Mouse (Mus musculus): ENCODE data around the gene Vil1.
A peak's percentile ranks its signal among the peaks of the same experiment; 100 is the strongest.
"Not testable (repeated sequence)": the region's sequence is repeated elsewhere in the genome, so short reads cannot be mapped to it uniquely, and the experiment has no call there.

Vil1 gene

GRCm38 (mm10) chr1:74387386-74387988 is 21.7 kb upstream of the Vil1 start:
- ATAC-seq (ENCODE audit: low TSS enrichment): no peak

GRCm38 (mm10) chr1:74388398-74388920 is 20.7 kb upstream of the Vil1 start:
- ATAC-seq (ENCODE audit: low TSS enrichment): no peak

DNA sequence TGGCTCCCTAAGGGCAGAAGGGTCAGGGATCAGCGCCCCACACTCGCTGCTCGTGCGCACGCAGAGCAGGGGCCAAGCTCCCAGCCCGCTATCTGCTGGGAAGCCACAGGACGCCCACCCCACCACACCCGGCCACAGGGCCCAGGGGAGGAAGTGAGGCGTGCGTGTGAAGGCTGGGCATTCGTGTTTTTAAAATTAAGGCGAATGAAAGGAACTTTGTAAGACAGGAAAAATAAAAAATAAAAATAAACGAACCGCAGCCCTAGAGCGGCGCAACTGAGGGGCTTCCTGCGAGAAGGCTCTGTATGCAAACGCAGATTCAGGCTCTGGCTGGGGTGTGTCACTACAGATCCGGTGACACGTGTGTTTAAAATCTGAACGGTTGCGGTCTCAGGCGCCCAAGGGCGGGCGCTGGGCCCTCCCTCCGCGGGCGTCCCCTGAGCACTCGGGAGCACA is 19.3 kb upstream of the Vil1 start:
- no peak for ATAC-seq (ENCODE audit: low TSS enrichment)

DNA sequence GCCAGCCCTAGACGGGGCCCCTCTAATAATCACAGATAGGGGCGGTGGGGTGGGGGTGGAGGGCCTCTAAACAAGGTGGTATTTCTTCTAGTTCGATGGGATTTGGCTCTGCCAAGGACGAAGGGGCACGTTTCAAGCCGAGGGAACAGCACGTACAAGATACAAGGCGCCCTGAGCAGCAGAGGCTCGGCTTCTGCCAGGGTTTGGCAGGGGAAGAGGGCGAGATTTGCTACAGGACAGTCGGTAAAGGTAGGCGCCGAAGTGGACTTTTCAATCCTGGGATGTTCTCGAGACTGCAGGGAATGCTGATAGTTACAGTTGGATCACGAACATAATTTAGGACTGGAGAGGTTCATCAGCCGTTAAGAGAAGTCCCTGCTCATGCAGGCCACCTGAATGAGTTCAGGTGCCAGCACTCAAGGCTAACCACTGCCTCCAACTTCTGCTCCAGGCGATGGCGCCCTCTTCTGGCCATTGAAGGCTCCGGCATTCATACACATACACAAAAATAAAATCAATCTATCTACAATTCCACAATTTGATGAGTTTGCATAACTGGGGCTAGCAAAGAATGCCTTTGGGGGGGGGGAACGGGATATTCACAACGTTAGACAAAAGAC is 18.8 kb upstream of the Vil1 start:
- ATAC-seq (ENCODE audit: low TSS enrichment): no peak

GRCm38 (mm10) chr1:74390924-74391748 is 18.0 kb upstream of the Vil1 start, which contains the start of gene Ctdsp1:
Gene Ctdsp1 (plus strand): TSS chr1:74391509.
- ATAC-seq (ENCODE audit: low TSS enrichment): peak; percentile 61

GRCm38 (mm10) chr1:74391844-74392441 is 17.2 kb upstream of the Vil1 start:
- no peak for ATAC-seq (ENCODE audit: low TSS enrichment)

- no peak for ATAC-seq (ENCODE audit: low TSS enrichment)
These were observed 16.7 kb upstream of the Vil1 start for GRCm38 (mm10) chr1:74392446-74392994.

GRCm38 (mm10) chr1:74393010-74393409 is 16.2 kb upstream of the Vil1 start:
- ATAC-seq (ENCODE audit: low TSS enrichment): no peak

- no peak for ATAC-seq (ENCODE audit: low TSS enrichment)
These were observed 15.5 kb upstream of the Vil1 start for GRCm38 (mm10) chr1:74393697-74394096.

DNA sequence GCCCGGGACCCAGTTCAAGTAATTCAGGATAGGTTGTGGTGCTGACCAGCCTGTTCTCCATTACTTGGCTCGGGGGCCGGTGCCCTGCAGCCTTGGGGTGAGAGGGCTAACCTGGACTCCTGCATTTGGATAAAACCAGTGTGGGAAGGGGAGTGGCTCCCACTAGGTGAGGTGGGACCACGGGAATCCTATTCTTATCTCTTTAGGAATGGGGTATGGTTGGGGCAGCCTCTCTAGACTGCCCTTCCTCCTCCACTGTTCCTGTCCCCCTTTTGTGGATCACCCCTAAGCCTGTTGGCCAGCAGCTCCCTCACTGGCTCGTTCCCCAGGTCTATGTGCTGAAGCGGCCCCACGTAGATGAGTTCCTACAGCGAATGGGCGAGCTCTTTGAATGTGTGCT is 14.9 kb upstream of the Vil1 start:
- no peak for ATAC-seq (ENCODE audit: low TSS enrichment)

- no peak for ATAC-seq (ENCODE audit: low TSS enrichment)
These were observed 14.3 kb upstream of the Vil1 start for GRCm38 (mm10) chr1:74394858-74395257.

GRCm38 (mm10) chr1:74395290-74395689 is 13.9 kb upstream of the Vil1 start:
- ATAC-seq (ENCODE audit: low TSS enrichment): no peak

DNA sequence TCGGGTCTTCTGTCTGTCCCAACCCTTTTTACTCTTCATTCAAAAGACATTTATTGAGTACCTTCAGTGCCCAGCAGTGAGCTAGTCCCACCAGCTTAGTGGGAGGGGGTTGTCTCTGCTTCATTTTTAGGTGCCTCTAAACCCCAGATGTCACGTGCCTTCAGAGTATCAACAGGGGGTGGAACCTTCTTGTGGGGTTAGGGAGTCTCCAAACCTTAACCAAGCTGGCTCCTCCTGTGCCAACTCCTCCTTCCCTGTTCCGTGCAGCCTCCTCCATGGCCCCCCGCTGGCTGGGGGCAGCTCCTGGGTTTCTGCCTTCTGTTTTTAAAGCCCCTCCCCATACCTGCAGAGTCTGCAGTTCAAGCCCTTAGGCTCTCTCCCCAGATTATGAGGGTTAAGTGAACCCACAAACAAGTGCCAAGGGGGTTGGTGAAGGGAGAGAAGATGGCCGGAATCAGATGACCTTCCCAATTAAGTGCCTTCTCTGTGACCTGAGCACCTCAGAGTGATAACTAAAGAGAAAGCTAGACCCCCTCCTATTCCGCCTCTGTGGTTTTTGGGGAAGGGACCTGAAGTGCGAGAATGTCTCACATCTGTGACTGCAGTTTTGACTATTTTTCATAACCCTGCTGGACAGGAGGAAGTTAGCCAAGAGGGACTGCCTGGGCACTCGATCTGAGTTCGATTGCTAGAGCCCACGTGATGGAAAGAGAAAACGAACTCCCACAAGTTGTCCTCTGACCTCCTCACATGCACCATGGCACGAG is 12.5 kb upstream of the Vil1 start:
- not testable (repeated sequence) for ATAC-seq (ENCODE audit: low TSS enrichment)

GRCm38 (mm10) chr1:74397268-74397918 is 11.8 kb upstream of the Vil1 start:
- ATAC-seq (ENCODE audit: low TSS enrichment): peak; percentile 82

DNA sequence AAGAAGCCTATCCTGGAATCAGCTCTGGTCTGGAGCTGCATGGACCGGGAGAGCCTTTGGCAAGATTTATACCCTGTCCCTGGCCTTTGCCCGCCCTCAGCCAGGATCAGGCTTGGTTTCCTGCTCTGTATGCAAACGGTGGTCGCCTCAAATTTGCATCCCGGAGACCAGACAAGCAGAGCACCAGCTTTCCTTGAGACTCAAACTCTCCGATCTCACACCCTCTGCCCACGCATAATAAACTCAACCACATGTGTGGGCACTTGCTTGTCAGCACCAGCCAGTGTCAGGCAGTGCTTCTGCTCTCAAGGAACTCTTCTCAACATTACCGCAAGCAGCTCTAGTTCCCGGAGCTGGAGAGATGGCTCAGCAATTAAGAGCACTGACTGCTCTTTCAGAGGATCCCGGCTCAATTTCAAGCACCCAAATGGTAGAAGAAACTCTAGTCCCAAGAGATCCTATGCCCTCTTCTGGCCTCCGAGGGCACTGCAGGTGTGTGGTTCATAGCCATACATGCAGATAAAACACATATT is 11.2 kb upstream of the Vil1 start:
- peak; percentile 67 for ATAC-seq (ENCODE audit: low TSS enrichment)

DNA sequence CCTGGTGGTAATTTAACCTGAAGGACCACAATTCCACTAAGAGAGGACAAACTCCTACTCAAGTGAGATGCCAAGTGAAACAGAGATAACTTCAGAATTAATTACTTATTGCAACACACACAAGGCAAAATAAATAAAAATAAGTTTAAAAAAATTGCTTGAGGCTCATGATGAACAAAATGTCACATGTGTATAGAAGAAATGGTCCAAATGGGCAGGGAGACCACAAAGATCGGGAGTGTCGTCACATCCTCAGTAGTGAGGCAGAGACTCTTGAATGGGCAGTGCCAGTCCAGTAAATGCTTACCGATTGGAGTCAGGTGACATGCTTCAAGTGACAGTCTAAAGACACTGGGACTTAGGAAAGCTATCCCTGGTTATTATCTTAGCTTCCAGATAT is 8.6 kb upstream of the Vil1 start:
- ATAC-seq (ENCODE audit: low TSS enrichment): no peak

DNA sequence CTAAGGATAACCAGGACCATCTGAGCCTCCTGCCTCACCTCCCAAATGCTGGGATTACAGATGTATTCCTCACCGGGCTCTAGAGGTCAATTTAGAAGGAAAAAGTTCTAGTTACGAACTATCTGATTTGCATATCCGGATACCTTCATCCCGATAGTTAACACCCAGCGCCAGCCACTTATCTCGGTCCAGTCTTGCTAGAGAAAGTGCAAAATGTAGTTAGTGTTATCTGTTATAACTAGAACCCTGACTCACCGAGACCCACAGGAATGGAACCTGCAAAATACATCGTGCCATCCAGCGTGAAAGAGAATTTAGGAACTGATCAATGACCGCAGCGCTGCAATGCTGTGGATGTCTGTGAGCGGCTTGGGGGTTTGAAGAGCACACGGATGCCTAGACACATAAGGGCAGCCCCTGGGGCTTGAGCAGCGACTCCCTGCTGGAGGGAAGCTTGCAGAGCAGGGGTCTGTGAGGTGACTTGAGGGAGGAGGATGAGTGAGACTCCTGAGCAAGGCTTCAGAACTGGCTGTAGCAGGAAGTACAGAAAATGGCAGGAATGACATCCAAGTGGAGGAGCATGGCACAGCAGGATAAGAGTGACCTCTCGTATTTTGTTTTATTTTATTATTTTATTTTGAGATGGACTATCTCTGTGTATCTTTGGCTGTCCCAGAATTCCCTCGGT is 8.0 kb upstream of the Vil1 start:
- ATAC-seq (ENCODE audit: low TSS enrichment): no peak

DNA sequence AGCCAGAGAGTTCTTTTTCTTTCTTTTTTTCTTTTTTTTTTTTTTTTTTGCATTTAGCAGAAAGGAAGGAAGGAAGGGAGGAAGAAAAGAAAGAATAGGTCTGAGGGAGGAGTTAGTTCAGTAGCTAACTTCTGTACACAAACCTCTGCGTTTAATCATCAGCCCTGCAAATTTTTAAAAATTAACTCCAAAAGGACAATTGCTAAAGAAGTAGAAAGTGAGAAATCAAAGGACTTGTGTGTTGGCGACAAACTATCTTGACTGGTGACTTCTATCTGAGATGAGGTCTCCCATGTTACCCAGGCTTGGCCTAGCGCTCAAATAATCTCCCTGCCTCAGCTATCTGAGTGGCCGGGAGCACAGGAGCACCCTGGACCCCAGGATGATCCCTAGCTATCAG is 5.0 kb upstream of the Vil1 start:
- no peak for ATAC-seq (ENCODE audit: low TSS enrichment)

DNA sequence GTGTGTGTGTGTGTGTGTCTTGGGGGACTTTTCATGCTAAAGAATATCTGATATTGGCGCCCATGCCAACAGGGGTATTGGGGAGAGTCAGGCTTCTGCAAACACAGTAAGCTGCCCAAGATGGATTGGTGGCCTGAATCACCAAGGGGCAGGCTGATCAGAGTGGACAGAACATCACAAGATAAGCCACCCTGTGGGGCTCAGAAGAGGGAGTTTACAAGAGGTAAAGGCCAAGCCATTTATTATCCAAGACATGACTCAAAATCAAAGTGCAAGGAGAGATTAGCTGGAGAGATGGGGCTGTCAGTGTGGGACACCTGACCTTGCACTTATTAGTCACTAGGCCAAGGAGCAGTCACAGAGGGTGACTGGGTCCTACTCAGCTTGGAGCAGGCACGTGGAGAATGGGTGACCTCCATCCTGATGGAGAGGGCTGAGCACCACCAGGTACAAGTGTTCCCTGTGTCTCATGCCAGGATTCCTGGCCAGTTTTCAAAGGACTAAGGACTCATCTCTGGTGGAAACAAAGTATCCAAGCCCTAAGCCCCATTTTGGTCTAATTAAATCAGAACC is 2.7 kb downstream of the Vil1 start:
- ATAC-seq (ENCODE audit: low TSS enrichment): no peak
